Mouse (Mus musculus): ENCODE measurements around the gene Zfp14. TPM values are rescaled to one million over a fixed set of nuclear protein-coding genes. Genes with fewer than 3 reads are reported as not detected.

The Zfp14 gene
- total and polyA plus RNA-seq, 2 experiments from 2014 or later, result 2.2 to 6.0 TPM

DNA sequence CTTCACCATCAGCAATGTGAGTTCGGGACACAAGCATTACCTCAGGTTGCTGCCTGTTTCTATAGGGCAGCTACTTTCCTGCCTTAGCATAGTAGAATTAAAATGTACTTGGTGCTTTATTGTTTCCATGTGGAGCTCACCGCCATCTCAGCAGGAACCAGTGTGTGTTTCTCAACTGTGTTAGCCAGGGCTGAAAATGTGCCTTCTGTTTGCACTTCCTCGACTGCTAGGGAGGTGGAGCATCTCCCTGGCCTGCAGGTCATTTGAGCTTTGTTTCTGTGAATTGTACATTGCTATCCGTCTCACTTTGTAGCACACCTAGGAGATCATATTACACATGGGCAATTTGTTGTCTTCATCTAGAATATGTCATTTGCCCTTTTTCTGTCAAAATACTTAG, 23.8 kb downstream of the Zfp14 start:
- no peak for DNase-seq (ENCODE audit: low spot score)
- Histone ChIP-seq H3K4me2 (ENCODE audit: low read depth, low read length) (no peak overlapping the region), H3K27ac (ENCODE audit: low read depth) (no peak overlapping the region), H3K9ac (replicated peaks; ENCODE audit: low read depth, low read length) (no peak overlapping the region), H3K27me3 (ENCODE audit: control insufficient read depth, insufficient read depth, low read length) (no peaks in the 10 kb centered on the region), H3K4me1 (ENCODE audit: control insufficient read depth, insufficient read depth) (no peaks in the 10 kb centered on the region), H3K36me3 (replicated peaks; ENCODE audit: control insufficient read depth, insufficient read depth, low read length) (peaks cover 42% of the 10 kb centered on the region), H3K4me3 (ENCODE audit: low read depth, low read length) (no peak overlapping the region), H3K9me3 (replicated peaks; ENCODE audit: control insufficient read depth, low read length) (no peaks in the 10 kb centered on the region)
- 73% methylated on average over 4 of the region's 4 CpGs for WGBS
- ATAC-seq (ENCODE audit: insufficient read depth, low read depth), result no peak
- TF ChIP-seq EP300 (IDR thresholded peaks at IDR 0.05; ENCODE audit: low read depth), result no peak
- TF ChIP-seq CTCF (IDR thresholded peaks at IDR 0.05; ENCODE audit: low read depth), result no peak

- Histone ChIP-seq H3K27me3 (ENCODE audit: control insufficient read depth, insufficient read depth, low read length) (no peaks in the 10 kb centered on the region), H3K27ac (ENCODE audit: low read depth) (no peak overlapping the region), H3K4me1 (ENCODE audit: control insufficient read depth, insufficient read depth) (no peaks in the 10 kb centered on the region), H3K4me2 (ENCODE audit: low read depth, low read length) (no peak overlapping the region), H3K36me3 (replicated peaks; ENCODE audit: control insufficient read depth, insufficient read depth, low read length) (peaks cover 56% of the 10 kb centered on the region), H3K9me3 (replicated peaks; ENCODE audit: control insufficient read depth, low read length) (no peaks in the 10 kb centered on the region), H3K9ac (replicated peaks; ENCODE audit: low read depth, low read length) (no peak overlapping the region), H3K4me3 (ENCODE audit: low read depth, low read length) (no peak overlapping the region)
- no peak for TF ChIP-seq EP300 (IDR thresholded peaks at IDR 0.05; ENCODE audit: low read depth)
- TF ChIP-seq CTCF (IDR thresholded peaks at IDR 0.05; ENCODE audit: low read depth), result peak; percentile 41
- WGBS, result 65% methylated on average over 5 of the region's 5 CpGs
- DNase-seq (ENCODE audit: low spot score), result no peak
- no peak for ATAC-seq (ENCODE audit: insufficient read depth, low read depth)
Measured at GRCm38 (mm10) chr7:30025358-30025757, 25.8 kb downstream of the Zfp14 start.

- peaks cover 70% of the 10 kb centered on the region for H3K36me3 ChIP-seq (replicated peaks; ENCODE audit: control insufficient read depth, insufficient read depth, low read length)
- no peaks in the 10 kb centered on the region for H3K4me1 ChIP-seq (ENCODE audit: control insufficient read depth, insufficient read depth)
- H3K9me3 ChIP-seq (replicated peaks; ENCODE audit: control insufficient read depth, low read length), result no peaks in the 10 kb centered on the region
- no peak overlapping the region for H3K4me2 ChIP-seq (ENCODE audit: low read depth, low read length)
- no peak overlapping the region for H3K4me3 ChIP-seq (ENCODE audit: low read depth, low read length)
- DNase-seq (ENCODE audit: low spot score) (no peak), ATAC-seq (ENCODE audit: insufficient read depth, low read depth) (no peak)
- H3K9ac ChIP-seq (replicated peaks; ENCODE audit: low read depth, low read length), result no peak overlapping the region
- WGBS, result 40% methylated on average over 8 of the region's 8 CpGs
- H3K27me3 ChIP-seq (ENCODE audit: control insufficient read depth, insufficient read depth, low read length), result no peaks in the 10 kb centered on the region
- TF ChIP-seq CTCF (IDR thresholded peaks at IDR 0.05; ENCODE audit: low read depth) (no peak), EP300 (IDR thresholded peaks at IDR 0.05; ENCODE audit: low read depth) (no peak)
- H3K27ac ChIP-seq (ENCODE audit: low read depth), result no peak overlapping the region
Measured at GRCm38 (mm10) chr7:30023800-30024199, 27.4 kb downstream of the Zfp14 start.

- no peak for TF ChIP-seq EP300 (IDR thresholded peaks at IDR 0.05; ENCODE audit: low read depth)
- no peak for TF ChIP-seq CTCF (IDR thresholded peaks at IDR 0.05; ENCODE audit: low read depth)
- Histone ChIP-seq H3K9ac (replicated peaks; ENCODE audit: low read depth, low read length) (no peak overlapping the region), H3K9me3 (replicated peaks; ENCODE audit: control insufficient read depth, low read length) (no peaks in the 10 kb centered on the region), H3K4me2 (ENCODE audit: low read depth, low read length) (no peak overlapping the region), H3K4me1 (ENCODE audit: control insufficient read depth, insufficient read depth) (no peaks in the 10 kb centered on the region), H3K27ac (ENCODE audit: low read depth) (no peak overlapping the region), H3K36me3 (replicated peaks; ENCODE audit: control insufficient read depth, insufficient read depth, low read length) (peaks cover 74% of the 10 kb centered on the region), H3K27me3 (ENCODE audit: control insufficient read depth, insufficient read depth, low read length) (no peaks in the 10 kb centered on the region), H3K4me3 (ENCODE audit: low read depth, low read length) (no peak overlapping the region)
- WGBS, result 91% methylated on average over 9 of the region's 9 CpGs
- ATAC-seq (ENCODE audit: insufficient read depth, low read depth) (no peak), DNase-seq (ENCODE audit: low spot score) (no peak)
Measured at GRCm38 (mm10) chr7:30023324-30023723, 27.9 kb downstream of the Zfp14 start.

DNA sequence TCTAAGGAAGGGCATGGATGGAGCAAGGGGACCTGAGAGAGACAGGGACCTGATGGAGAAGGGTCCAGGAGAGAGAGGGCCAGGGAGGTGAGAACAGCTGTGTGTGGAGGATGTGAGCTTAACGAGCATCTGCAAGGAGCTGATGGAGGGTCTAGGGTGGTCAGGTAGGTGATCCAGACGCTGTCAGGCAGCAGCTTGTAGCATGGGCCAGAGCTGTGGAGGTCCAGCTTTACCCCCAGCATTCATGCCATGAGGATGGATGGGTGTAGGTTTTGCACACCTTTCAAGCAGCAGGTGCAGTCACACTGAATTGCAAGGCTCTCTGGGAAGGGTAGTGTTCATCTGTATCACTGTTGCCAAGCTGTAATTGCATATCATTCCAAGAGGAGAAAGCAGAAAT, 31.6 kb downstream of the Zfp14 start:
- Histone ChIP-seq H3K36me3 (replicated peaks; ENCODE audit: control insufficient read depth, insufficient read depth, low read length) (peaks cover 86% of the 10 kb centered on the region), H3K27me3 (ENCODE audit: control insufficient read depth, insufficient read depth, low read length) (no peaks in the 10 kb centered on the region), H3K9me3 (replicated peaks; ENCODE audit: control insufficient read depth, low read length) (no peaks in the 10 kb centered on the region), H3K27ac (ENCODE audit: low read depth) (no peak overlapping the region), H3K4me3 (ENCODE audit: low read depth, low read length) (no peak overlapping the region), H3K4me1 (ENCODE audit: control insufficient read depth, insufficient read depth) (no peaks in the 10 kb centered on the region), H3K4me2 (ENCODE audit: low read depth, low read length) (no peak overlapping the region), H3K9ac (replicated peaks; ENCODE audit: low read depth, low read length) (no peak overlapping the region)
- DNase-seq (ENCODE audit: low spot score) (no peak), ATAC-seq (ENCODE audit: insufficient read depth, low read depth) (no peak)
- TF ChIP-seq EP300 (IDR thresholded peaks at IDR 0.05; ENCODE audit: low read depth), result no peak
- TF ChIP-seq CTCF (IDR thresholded peaks at IDR 0.05; ENCODE audit: low read depth), result no peak
- WGBS, result 76% methylated on average over 2 of the region's 2 CpGs

- Histone ChIP-seq H3K36me3 (replicated peaks; ENCODE audit: control insufficient read depth, insufficient read depth, low read length) (peaks cover 80% of the 10 kb centered on the region), H3K4me2 (ENCODE audit: low read depth, low read length) (no peak overlapping the region), H3K9ac (replicated peaks; ENCODE audit: low read depth, low read length) (no peak overlapping the region), H3K4me1 (ENCODE audit: control insufficient read depth, insufficient read depth) (no peaks in the 10 kb centered on the region), H3K9me3 (replicated peaks; ENCODE audit: control insufficient read depth, low read length) (no peaks in the 10 kb centered on the region), H3K27me3 (ENCODE audit: control insufficient read depth, insufficient read depth, low read length) (no peaks in the 10 kb centered on the region), H3K27ac (ENCODE audit: low read depth) (no peak overlapping the region), H3K4me3 (ENCODE audit: low read depth, low read length) (no peak overlapping the region)
- 94% methylated on average over 6 of the region's 6 CpGs for WGBS
- DNase-seq (ENCODE audit: low spot score) (no peak), ATAC-seq (ENCODE audit: insufficient read depth, low read depth) (no peak)
- TF ChIP-seq EP300 (IDR thresholded peaks at IDR 0.05; ENCODE audit: low read depth), result no peak
- no peak for TF ChIP-seq CTCF (IDR thresholded peaks at IDR 0.05; ENCODE audit: low read depth)
Measured at GRCm38 (mm10) chr7:30017226-30017625, 34.0 kb downstream of the Zfp14 start.
